8 mouse cellular contexts compared by ENCODE assay signal in the genomic region with DNA sequence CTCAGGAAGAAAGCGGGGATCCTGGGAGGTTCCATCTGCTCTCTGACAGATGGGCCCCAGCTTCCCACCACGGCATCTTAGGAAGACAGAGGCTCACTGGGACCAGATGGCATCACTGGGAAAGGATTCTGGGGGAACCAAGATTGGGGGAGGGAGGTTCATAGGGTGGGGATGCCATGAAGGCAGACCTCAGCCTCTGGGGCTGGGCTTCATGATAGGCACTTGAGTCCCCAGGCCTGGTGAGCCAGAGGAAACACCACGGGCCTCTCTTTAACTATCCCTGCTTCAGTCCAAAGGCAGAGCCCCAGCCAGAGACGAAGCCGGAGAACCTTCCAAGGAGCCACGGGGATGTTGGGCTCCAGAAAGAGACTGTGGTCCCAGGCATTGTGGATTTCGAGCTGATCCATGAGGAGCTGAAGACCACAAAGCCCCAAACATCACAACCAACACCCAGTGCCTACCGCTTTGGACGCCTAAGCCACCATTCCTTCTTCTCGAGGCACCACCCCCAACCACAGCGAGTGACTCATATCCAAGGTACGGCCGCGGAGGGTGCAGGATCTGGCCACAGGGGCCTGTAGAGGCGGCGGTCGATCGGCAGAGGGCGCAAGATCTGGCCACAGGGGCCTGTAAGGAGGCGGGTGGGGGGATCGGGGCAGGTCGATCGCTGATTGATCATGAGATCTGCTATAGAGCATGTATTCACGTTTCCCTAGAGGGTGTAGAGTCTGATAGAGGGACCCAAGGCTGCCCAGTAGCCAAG. TPM values are rescaled to one million over a fixed set of nuclear protein-coding genes. Genes with fewer than 3 reads are reported as not detected.
A peak's percentile ranks its signal among the peaks of the same experiment; 100 is the strongest.
DNase-seq lines count a peak whose midpoint lies in the region; ATAC-seq and TF ChIP-seq lines count a peak whose summit lies in the region.

No protein-coding gene starts in this region.

- H3K36me3 ChIP-seq in heart, embryonic 15.5 days = no peaks in the 10 kb centered on the region
- H3K36me3 ChIP-seq in myocyte (ENCODE audit: control insufficient read depth, insufficient read depth) = no peaks in the 10 kb centered on the region

- no peak overlapping the region for H3ac ChIP-seq in myocyte (ENCODE audit: control insufficient read depth, insufficient read length)

- H3K4me1 ChIP-seq in heart, embryonic 15.5 days (replicated peaks) = peaks cover 7% of the 10 kb centered on the region

- peak overlapping the region; percentile 23 for H3K4me3 ChIP-seq in heart, embryonic 15.5 days
- no peak overlapping the region for H3K4me3 ChIP-seq in myocyte

- H3K4me2 ChIP-seq in heart, embryonic 15.5 days = peak overlapping the region; percentile 48
- peak overlapping the region; percentile 68 for H3K4me2 ChIP-seq in myocyte (ENCODE audit: low read depth)

- TF ChIP-seq POLR2A in myocyte (IDR thresholded peaks at IDR 0.05; ENCODE audit: insufficient read length, low read depth) = no peak

- no peaks in the 10 kb centered on the region for H3K9me3 ChIP-seq in heart, embryonic 15.5 days (replicated peaks)

- intact Hi-C loops in left cerebral cortex, postnatal 36 days (cut with DNase I) = no loop called here

- peaks cover 41% of the 10 kb centered on the region for H3K27me3 ChIP-seq in heart, embryonic 15.5 days
- peaks cover 9% of the 10 kb centered on the region for H3K27me3 ChIP-seq in myocyte (ENCODE audit: control insufficient read depth, insufficient read depth, insufficient read length)

- no peak for ATAC-seq in heart, embryonic 15.5 days (replicated peaks; ENCODE audit: insufficient number of reproducible peaks, insufficient read depth, low FRiP score, low read depth)
- ATAC-seq in erythroblast, adult 5-6 weeks (replicated peaks; ENCODE audit: low FRiP score, poor library complexity, severe bottlenecking) = no peak

- no peak overlapping the region for H3K27ac ChIP-seq in heart, embryonic 15.5 days

- H3K9ac ChIP-seq in heart, embryonic 15.5 days = no peak overlapping the region

- peak; percentile 44 to 51 for DNase-seq in adrenal gland, adult (ENCODE audit: inconsistent age in 2 of 2, low spot score in 1 of 2)
- no peak for DNase-seq in adrenal gland, adult 8-10 months
- DNase-seq in MEL-GATA-1-ER (ENCODE audit: extremely low read depth, low read depth) = peak; percentile 20
- DNase-seq in cerebellum, postnatal 36 days = peak; percentile 90 to 91
- DNase-seq in left cerebral cortex, postnatal 36 days (ENCODE audit: low spot score in 2 of 2) = peak; percentile 13 to 19

- no peaks in the 10 kb centered on the region for H3K79me2 ChIP-seq in myocyte (ENCODE audit: control insufficient read depth, insufficient read depth)

- WGBS in heart, embryonic 15.5 days = 11% methylated on average over 24 of the region's 24 CpGs

TF ChIP-seq in myocyte, 11 proteins besides CTCF, POLR2A, EP300 and RAD21:
- TF ChIP-seq MAX (IDR thresholded peaks at IDR 0.05; ENCODE audit: low read depth) (no peak), MYOD1 (IDR thresholded peaks at IDR 0.05; ENCODE audit: control insufficient read depth in 1 of 3, insufficient read length in 2 of 3, low read depth in 2 of 3) (no peak), E2F4 (IDR thresholded peaks at IDR 0.05; ENCODE audit: insufficient read depth) (no peak), POLR2AphosphoS2 (IDR thresholded peaks at IDR 0.05; ENCODE audit: insufficient read length, low read depth) (no peak), TCF12 (IDR thresholded peaks at IDR 0.05; ENCODE audit: insufficient read depth, poor library complexity, severe bottlenecking) (no peak), USF1 (IDR thresholded peaks at IDR 0.05; ENCODE audit: low read depth) (no peak), SRF (IDR thresholded peaks at IDR 0.05; ENCODE audit: control insufficient read depth, insufficient read length, low read depth) (no peak), CEBPB (IDR thresholded peaks at IDR 0.05; ENCODE audit: insufficient read depth, poor library complexity, severe bottlenecking) (no peak), MYOG (IDR thresholded peaks at IDR 0.05; ENCODE audit: control insufficient read depth in 1 of 3, insufficient read depth in 1 of 3, insufficient read length in 2 of 3, low read depth in 2 of 3) (no peak), REST (IDR thresholded peaks at IDR 0.05; ENCODE audit: insufficient read depth, insufficient read length) (no peak), TCF3 (IDR thresholded peaks at IDR 0.05; ENCODE audit: insufficient read length, low read depth) (no peak)

RNA-seq across cellular contexts. Expression of gene Tbata, which starts 3.9 kb away (rescaled TPM):
- not detected for total RNA-seq in adrenal gland, adult 8-10 months (2022)
- 4.3 and 41.6 TPM in 2 replicates for polyA plus RNA-seq in heart, embryonic 15.5 days (2015; fragmentation: Nextera tagmentation; extraction: Ambion mirVana)
- total RNA-seq in left cerebral cortex, postnatal 36 days (2021) = 1 to 10 TPM in 1 of 2 experiments, under 1 TPM in 1; 0.57 to 1.0 TPM
- polyA plus RNA-seq in myocyte (2012; fragmentation: generic; extraction: Trizol) = not detected
- not detected in 2 replicates for total RNA-seq in erythroblast, adult 5-6 weeks (2015; ENCODE audit: low replicate concordance)
- total RNA-seq in erythroblast, adult 5-6 weeks (2017; ENCODE audit: low replicate concordance) = not detected in 2 replicates

RNA-seq across cellular contexts. Expression of gene Sgpl1, which starts 28.1 kb away (rescaled TPM):
- total RNA-seq in adrenal gland, adult 8-10 months (2022) = 10 to 100 TPM; 78.8 to 83.6 (median 81.8) TPM
- polyA plus RNA-seq in heart, embryonic 15.5 days (2015; fragmentation: Nextera tagmentation; extraction: Ambion mirVana) = 23.4 and 42.2 TPM in 2 replicates
- total RNA-seq in left cerebral cortex, postnatal 36 days (2021) = 10 to 100 TPM; 21.5 to 26.4 TPM
- polyA plus RNA-seq in myocyte (2012; fragmentation: generic; extraction: Trizol) = 42.6 TPM
- 7.1 and 26.1 TPM in 2 replicates for total RNA-seq in erythroblast, adult 5-6 weeks (2015; ENCODE audit: low replicate concordance)
- total RNA-seq in erythroblast, adult 5-6 weeks (2017; ENCODE audit: low replicate concordance) = 14.6 and 18.1 TPM in 2 replicates
